Mouse (Mus musculus) hindlimb bud, embryonic 11.5 days (tissue): ENCODE data around the gene Cdc42.
A peak's percentile ranks its signal among the peaks of the same experiment; 100 is the strongest.

Experiments used
- DNase-seq: peaks from one replicate; pipeline ENCODE4 v3.0.0-alpha.2; 2012; ENCODE audit warnings: low read depth, low spot score; ENCODE audit errors: extremely low spot score

Gene Cdc42

GRCm38 (mm10) chr4:137357517-137358254, at the start of gene Cdc42:
Cdc42 (minus strand) TSS chr4:137357720.
- peak; percentile 85 for DNase-seq

- no peak for DNase-seq
Measured at GRCm38 (mm10) chr4:137405571-137405970, 48.1 kb upstream of the Cdc42 start.

GRCm38 (mm10) chr4:137396641-137397525, 39.4 kb upstream of the Cdc42 start:
- no peak for DNase-seq

GRCm38 (mm10) chr4:137393378-137394135, 36.0 kb upstream of the Cdc42 start:
- no peak for DNase-seq

- DNase-seq: no peak
Measured at GRCm38 (mm10) chr4:137392874-137393273, 35.4 kb upstream of the Cdc42 start.

GRCm38 (mm10) chr4:137391287-137391686, 33.8 kb upstream of the Cdc42 start:
- DNase-seq: no peak

- no peak for DNase-seq
Measured at GRCm38 (mm10) chr4:137390196-137390595, 32.7 kb upstream of the Cdc42 start.

- no peak for DNase-seq
Measured at GRCm38 (mm10) chr4:137388983-137389382, 31.5 kb upstream of the Cdc42 start.

GRCm38 (mm10) chr4:137388059-137388794, 30.7 kb upstream of the Cdc42 start:
- peak; percentile 68 for DNase-seq

GRCm38 (mm10) chr4:137387482-137388058, 30.1 kb upstream of the Cdc42 start:
- DNase-seq: no peak

- DNase-seq: no peak
Measured at GRCm38 (mm10) chr4:137380702-137381605, 23.4 kb upstream of the Cdc42 start.

- no peak for DNase-seq
Measured at GRCm38 (mm10) chr4:137379713-137380255, 22.3 kb upstream of the Cdc42 start.

GRCm38 (mm10) chr4:137379085-137379484, 21.6 kb upstream of the Cdc42 start:
- no peak for DNase-seq

GRCm38 (mm10) chr4:137377526-137378304, 20.2 kb upstream of the Cdc42 start:
- no peak for DNase-seq

GRCm38 (mm10) chr4:137376778-137377177, 19.3 kb upstream of the Cdc42 start:
- no peak for DNase-seq

GRCm38 (mm10) chr4:137375314-137376278, 18.1 kb upstream of the Cdc42 start:
- no peak for DNase-seq

GRCm38 (mm10) chr4:137373711-137374110, 16.2 kb upstream of the Cdc42 start:
- DNase-seq: no peak
